Mouse (Mus musculus): ENCODE measurements at regions not wholly inside any gene's neighbourhood (a gene's known extent, or its start where the extent isn't known, plus 50 kb on each side); places are given as distances from the start of the nearest gene placed in this dataset.

DNA sequence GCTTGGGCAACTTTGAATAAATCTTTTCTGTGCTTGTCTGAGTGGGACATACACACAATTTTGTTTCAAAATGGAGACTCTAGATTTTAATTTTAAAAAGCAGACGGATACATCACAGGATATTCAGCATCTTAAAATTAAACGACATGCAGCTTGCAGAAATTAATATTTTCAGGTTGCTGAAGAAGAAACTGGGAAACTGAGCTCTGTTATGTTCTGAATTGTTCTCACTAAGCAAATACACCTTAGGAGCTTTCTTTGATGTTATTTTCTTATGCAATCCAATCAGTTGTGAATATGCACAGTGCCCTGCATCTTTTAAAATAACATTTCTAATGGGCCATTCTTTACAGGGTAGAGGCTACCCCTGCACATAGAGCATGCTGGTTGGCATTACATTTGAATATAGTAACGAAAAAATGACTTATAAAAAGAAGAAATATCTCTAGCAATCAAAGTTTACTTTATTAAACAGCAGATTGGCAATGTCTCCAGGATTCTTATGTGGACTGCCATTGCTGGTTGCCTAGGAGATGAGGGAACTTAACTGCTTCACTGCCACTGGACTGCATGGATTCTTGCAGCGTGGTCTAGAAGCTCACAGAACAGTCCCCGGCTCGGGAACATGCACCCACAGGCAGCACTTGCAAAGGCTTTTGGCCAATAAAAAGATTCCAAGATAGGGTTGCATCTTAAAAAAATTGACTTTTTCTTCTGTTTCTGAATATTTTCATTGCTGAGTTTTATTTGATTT is 279.7 kb downstream of the Sox11 start:
- DNase-seq (ENCODE audit: low read depth in 2 of 2, low spot score in 2 of 2) = no peak

DNA sequence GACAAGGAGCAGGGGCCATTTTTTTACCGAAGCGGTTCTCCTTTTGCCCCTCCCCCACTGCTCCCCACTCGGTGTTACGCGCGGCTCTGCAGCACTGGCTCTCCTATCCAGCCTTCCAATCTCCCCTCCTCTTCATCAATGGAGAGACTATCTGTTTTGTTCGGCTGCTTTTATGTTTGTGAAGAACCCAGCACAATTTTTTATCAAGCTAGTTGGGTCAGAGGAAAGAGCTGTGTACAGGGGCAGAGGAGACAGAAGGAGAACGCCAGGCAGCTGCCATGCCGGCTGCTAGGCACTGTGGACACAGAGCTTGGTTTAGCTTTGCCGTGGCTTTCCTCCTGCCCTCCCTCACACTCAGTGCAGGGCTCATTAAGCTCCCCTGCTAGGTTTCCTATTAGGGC is 280.3 kb downstream of the Sox11 start:
- no peak for DNase-seq (ENCODE audit: low read depth in 2 of 2, low spot score in 2 of 2)

DNA sequence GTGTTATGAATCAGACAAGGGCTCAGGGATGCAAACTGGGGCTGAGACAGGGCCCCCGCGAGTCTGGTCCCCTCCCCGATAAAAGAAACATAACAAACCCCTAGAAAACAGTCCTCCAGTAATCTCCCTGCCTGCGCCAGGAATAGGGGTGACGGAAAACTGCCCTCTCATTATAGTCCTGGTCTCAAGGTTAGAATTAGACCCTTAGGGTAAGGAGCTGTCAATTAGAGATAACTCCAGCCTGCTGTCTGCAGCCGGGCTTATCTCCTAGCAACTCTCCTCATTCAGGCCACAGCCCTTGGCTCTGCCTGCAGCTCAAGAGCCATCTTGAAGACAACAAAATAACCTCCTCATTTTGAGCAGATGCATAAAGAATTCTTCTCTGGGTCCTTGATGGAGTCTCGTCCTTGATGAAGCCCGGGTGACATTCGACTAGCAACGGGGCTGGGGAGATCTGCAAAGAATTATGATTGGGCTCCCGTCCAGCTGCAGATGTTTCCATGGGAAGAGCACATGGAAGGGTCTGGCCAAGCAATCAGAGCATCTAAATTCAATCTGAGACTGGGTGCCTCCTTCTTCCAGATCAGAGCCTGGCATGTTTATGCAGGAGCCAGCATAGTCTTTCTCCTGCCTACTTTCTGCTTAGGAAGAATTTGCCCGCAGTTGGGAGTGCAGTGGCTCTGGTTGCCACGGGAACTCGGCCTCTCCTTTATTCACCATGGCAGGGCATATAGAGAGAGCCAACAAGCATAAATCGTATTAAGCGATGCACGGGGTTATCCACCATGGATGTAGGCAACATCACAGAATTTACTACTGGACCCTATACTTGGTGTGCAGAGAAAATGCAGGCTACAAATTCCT is 281.2 kb downstream of the Sox11 start:
- no peak for DNase-seq (ENCODE audit: low read depth in 2 of 2, low spot score in 2 of 2)

DNA sequence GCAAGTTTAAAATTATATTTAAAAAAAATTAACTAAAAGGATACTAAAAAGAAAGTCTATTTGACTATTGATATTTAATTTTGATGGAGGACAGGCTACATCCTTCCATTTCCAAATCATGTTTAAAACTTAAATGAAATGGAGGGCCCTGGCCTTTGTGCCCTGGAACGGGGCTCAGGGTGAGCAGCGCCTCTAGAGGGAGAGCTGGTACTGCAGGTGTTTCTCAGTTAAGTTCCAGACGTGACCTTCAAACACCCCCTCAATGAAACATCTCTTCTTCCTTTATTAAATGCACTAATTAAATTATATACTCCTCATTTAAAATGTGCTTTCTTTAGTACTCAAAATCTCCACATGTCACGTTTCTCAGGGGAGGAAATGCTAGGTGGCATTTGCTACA is 282.5 kb downstream of the Sox11 start:
- no peak for DNase-seq (ENCODE audit: low read depth in 2 of 2, low spot score in 2 of 2)

DNA sequence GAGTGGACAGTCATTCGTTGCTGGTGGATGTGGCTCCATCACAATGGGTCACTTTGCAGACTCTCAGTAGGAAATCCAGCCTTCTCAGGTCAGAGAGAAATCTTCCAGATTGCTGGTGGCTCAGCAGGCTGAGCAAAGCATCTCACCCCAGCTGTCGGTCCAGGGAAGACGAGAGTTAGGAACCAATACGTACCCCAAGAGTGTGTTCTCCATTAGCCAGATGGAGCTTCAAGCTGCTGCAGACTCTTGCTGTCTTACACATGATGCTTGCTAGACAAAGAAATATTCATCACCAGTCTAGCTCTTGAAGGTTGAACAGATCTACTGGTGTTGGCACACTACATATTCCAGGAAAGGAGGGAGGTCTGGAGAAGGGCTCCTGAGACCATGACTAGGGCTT is 288.0 kb downstream of the Sox11 start:
- no peak for DNase-seq (ENCODE audit: low read depth in 2 of 2, low spot score in 2 of 2)

DNA sequence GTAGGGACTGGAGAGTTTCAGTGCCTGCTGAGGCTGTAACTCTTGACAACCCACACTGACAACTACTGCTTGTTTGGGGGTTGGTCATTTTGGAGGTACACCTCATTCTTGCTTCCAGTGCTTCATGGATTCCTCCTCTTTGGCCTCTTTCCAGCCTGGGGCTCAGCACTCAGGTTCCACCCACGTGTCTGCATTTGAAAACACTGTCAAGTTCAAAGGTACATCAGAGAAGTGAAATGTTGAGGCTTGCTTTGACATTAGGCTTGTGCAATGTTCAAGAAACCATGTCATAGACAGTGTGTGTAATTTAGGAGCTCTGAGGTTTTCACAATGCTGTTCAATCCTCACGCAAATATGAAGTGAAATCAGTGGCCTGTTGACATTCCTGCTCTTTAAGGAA is 304.5 kb downstream of the Sox11 start:
- DNase-seq (ENCODE audit: low read depth in 2 of 2, low spot score in 2 of 2) = no peak

DNA sequence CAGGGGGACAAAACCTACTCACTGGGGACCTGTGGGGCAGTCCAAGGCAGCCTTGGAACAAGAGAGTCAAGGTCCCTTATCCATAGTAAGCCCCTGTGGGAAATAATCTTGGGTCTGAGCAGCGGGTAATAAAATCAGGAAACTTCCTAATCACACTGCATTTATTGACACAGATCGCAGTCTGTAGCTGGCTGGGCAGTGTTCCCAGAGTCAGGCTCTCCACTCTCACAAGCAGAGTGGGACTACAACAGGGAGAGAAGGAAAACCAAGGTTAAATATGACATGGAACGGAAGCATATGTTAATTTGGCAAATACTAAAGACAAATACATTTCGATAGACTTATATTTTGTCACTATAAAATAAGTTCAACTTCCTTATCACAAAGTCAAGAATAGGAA is 322.6 kb downstream of the Sox11 start:
- no peak for DNase-seq (ENCODE audit: low read depth in 2 of 2, low spot score in 2 of 2)

DNA sequence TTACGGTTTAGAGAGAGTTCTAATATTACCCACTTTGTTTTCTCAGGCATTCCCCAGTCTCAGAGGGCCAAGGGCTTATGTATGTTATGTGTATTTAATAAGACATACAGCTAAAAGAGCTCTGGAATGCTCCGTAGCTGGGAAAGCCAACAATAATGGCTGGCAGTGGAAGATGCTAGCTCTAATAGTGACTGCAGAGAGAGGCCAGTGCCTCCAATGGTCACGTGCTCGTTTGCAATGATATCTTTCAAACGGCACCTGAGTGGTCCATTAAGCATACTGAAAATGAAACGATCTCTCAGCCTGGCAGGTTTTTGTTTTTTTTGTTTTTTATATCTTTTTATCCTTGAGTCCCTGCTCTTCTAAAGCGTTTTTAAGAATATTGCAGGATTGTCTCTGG is 324.0 kb downstream of the Sox11 start:
- DNase-seq (ENCODE audit: low read depth in 2 of 2, low spot score in 2 of 2) = no peak

DNA sequence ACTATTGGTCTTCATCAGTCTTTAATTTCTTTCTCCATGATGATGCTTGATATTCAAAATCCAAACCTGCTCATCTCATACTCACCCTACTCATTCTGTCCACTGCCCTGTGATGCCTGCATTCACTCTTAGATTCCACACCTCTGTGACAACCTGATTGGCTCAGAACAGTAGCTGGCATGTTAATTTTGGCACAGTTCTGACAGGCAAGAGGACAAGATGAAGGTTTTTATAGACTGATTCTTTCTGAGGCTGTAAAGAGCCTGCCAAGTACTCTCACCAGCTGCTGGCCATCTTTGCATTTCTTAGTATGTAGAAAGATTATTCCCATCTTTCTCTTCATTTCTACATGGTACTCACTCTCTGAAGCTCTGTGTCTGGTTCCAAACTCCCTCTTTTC is 343.1 kb downstream of the Sox11 start:
- DNase-seq (ENCODE audit: low read depth in 2 of 2, low spot score in 2 of 2) = no peak

DNA sequence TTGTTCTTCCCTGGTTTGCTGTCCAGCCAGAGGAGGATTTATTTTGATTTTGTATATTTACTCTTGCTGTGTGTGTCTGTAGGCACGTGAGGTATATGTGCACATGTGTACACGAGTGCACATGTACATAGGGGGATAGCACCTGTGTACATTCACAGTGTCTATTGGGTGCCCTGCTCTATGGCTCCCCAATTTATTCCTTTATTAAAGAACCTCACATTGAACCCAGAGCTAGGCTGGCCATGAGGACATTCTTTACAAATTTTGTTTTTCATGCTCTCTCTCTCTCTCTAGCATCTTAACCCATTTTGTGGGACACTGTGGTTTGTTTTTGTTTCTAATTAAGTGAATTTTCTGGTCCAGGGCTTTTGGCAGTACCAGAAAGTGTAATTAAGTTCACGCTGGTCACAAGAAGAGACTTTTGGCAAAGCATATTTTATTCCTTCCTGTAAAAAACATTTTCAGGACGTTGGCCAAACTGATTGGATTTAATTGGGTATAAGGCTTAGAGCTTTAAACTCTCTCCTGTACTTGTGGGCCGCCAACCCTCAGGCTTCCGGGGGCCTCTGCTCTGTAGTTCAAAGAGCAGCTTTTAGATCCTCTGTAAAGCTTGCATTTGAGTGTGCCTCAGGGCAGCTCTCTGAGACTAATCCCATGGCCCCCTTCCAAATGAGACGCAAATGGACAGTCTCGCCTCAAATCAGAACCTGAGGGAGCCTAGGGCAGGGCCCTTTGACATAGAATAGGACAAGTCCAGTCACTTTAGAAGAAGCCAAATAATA is 365.9 kb downstream of the Sox11 start:
- no peak for DNase-seq (ENCODE audit: low read depth in 2 of 2, low spot score in 2 of 2)

DNA sequence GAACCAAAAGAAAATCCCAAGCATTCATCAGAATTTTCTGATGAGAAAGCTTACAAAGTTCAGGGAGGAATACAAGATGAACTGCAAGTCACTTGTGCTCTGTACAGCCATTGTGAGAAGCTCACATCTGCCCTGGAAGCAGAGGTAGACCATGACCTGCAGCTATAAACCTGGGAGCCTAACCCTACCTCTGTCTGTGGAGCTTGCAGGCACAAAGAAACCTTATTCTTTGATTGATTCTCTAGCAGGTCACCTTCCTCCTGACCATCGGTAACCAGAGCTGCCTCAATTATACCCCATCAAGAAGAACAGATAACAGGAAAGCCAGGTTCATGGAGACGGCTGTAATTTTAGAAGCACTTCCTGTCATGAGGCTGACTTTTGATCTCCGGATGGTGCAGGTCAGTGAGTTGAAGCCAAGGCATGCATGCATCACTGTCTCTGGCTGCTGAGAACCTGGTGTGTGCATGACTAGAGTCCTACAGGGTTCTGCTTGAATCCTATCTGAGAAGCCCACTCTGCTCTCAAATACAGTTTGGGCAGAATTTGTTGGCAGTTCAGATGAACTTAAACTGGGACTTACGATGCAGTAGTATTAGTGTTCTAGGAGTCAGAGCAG is 369.8 kb downstream of the Sox11 start:
- no peak for DNase-seq (ENCODE audit: low read depth in 2 of 2, low spot score in 2 of 2)

DNA sequence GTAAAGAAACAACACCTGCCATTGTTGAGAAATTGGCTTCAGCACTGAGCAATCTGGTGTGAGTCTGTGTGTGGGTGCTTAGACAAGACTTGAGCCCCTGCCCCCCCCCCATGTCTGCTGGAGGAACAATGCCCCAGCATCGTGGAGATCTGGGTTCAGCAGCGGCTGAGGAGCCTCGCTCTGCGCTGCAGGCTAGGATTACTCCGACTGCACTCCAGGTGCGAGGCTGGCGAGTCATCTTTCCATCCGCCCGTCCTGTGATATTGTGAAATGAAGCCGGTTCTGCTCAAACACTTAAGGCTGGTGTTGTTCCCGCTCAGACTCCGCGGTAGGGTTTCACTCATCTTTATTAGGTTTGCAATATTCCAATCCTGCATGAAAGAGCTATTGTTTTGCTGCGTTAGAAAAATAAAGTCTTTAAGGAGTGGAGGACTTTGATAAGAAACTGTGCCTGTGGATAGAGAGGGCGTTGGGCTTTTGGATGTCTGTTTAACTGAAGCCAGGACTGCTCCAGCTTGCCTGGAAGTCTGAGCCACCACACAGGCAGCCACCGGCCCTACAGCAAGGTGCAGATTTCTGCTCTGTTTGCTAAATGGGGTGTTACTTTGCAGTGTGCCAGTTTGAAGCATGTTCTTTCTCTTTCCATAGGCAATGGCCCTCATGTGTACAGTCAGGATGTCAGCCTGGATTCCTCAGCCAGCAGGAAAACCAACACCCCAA is 375.2 kb downstream of the Sox11 start:
- DNase-seq (ENCODE audit: low read depth in 2 of 2, low spot score in 2 of 2) = no peak

DNA sequence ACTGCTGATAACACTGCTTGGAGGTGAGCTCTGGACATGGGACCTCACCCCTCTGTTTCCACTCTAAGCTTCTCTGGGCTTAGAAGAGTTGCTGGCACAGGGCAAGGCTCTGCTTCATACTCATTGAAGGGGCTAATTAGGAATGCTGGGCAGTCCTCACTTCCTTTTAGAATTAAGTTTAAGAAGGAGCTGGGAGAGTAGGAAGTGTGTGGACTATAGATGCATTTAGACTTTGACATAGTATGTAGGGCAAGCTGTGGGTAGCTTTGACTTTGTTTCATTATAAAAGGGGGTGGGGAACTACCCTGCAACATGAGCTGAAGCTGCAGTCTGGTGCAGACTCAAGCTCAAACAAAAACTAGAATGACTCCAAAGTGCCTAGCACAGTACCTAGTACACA is 378.5 kb downstream of the Sox11 start:
- no peak for DNase-seq (ENCODE audit: low read depth in 2 of 2, low spot score in 2 of 2)

DNA sequence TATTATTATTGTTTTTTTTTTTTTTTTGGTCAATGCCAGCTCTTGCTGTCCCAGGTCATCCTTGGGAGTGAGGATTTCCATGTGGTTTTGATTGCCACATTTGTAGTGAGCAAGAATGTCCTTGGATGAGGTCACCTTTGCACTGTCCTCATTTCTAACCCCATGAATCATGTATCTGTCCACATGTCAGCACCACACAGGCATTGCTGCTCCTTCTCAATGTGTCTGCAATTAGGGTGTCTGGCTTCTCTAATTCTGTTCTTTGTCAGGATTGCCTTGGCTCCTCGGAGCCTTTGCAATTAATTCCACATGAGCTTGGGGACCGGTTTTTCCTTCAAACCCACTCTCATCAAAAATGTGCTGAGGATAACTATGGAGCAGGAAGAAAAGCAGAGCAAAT is 402.5 kb downstream of the Sox11 start:
- DNase-seq (ENCODE audit: low read depth in 2 of 2, low spot score in 2 of 2) = no peak

DNA sequence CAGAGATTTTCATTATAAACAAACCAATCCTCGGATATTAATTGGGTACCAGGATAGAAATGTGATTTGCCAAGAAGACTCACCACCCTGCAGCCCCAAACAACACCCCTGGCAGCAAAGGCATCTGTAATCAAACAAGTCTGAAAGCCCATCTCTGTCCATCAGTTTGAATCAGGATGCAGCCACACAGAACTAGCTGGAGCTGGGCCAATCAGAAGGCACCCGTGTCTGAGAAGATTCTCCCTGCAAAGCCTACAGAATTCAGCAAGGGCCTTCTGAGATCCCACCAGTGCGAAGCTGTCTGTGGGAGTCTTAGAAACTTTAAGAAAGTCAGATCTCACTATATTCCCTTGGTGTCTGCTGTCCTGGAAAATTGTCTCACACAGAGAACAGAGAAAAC is 404.5 kb downstream of the Sox11 start:
- no peak for DNase-seq (ENCODE audit: low read depth in 2 of 2, low spot score in 2 of 2)

DNA sequence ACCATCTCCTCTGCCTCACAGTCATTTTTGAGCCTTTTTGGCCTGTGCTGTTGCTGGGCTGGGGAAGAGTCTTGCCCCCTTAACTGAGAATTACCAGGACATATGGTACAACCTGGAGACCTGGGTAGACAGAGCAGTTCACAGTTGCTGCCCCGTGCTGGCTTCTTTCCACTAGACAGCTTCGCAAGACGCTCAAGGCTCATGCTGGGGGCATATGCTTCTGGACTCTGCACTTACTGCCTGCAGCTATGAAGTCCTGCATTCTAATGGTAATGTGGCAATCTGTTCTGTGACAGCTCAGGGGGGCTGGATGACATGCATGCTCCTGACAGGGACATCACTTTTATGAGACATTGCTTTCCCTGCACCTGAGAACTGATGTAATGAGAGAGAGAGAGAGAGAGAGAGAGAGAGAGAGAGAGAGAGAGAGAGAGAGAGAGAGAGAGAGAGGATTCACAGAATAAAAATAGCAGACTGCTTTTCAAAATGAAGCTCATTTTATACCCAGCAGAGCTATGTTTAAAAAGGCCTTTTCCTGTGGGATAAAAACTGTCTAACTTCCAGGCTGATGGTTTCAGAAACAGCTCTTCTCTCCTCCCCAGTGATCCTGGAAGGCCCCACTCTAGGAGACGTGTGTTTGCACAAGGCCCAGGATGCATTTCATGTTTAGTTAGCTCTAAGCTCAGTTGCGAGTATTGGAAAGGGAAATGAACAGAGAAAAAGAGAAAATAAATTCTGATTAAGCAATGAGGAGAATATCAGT is 405.5 kb downstream of the Sox11 start:
- DNase-seq (ENCODE audit: low read depth in 2 of 2, low spot score in 2 of 2) = no peak

DNA sequence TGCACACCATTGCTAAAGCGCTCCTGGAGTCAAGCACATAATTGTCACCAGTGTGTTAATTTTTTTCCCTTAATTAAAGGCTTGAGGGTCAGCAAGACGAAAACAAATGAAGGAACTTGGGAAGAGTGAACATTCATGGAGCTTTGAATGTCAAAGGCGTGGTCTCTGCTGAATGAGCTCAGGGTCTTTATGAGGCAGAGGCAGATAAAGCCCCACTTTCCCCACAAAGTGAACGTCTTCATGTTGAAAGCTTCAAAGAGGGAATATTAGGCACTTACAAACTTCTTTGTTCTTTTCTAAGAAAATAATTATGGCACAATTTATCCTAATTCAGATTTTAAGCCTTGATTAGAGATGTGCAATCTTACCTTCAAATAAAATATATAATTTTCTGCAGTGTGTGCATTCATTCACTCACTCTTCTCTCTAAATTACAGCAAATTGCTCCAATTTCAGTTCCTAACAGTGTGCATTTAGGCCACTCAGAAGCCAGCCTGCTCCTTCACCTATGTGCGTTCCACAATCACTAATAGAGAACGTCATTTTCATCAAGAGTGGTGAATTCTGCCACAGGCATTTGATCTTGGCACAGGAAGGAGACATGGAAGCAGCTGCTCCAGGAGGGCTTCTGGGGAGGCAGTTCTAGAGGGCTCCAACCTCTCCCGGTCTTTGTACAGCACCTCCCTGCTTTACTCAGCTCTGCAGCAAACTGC is 412.1 kb downstream of the Sox11 start:
- no peak for DNase-seq (ENCODE audit: low read depth in 2 of 2, low spot score in 2 of 2)

DNA sequence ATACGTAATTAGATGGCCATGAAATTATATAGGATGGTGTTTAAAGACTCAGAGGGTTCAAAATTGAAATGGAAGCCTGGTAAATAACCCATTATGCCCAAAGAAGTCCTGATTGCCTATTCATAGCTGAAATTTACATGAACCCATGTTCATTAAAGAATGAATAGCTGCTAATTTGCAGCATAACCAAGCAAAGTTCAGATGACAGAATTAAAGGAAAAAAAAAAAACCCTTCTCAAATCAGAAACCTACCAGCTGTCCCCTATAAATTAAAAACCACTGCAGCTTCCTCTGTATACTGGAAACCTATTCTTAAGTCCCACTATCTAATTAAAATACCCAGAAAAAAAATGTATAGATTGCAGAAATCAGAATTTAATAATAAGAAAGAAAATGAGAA is 436.2 kb downstream of the Sox11 start:
- DNase-seq (ENCODE audit: low read depth in 2 of 2, low spot score in 2 of 2) = no peak

DNA sequence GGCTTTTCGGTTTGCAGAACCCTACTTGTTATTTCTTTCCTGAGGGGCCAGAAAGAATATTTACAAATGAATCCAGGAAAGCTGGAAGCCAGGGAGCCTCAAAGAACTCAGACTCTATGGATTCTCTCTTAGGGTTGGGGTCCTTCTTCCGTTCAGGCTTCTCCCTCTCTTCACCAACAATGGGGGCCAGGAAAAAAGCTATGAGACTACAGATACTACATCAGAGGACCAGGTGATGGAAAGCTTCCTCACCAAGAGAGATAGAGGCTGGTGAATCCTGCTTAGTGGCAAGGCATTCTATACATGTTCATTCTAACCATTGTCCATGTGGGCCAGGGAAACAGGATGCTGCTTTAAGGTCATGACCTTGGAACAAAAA is 434.9 kb downstream of the Cmpk2 start:
- DNase-seq (ENCODE audit: low read depth in 2 of 2, low spot score in 2 of 2) = no peak
